Mouse (Mus musculus) mouse embryonic stem cell (cell line): ENCODE results near the gene Lag3.
"Not testable (repeated sequence)": the region's sequence is repeated elsewhere in the genome, so short reads cannot be mapped to it uniquely, and the experiment has no call there.

Experiments
- in situ Hi-C, 2 experiments: fragments of 300-500 bp; cut with MboI; formaldehyde crosslinking; loops; 1 replicate in 1 of 2; 3 replicates in 1 of 2; pipeline ENCODE4 v1.14.3; 2019 to 2020; ENCODE audit warnings: low sequenced_read_pairs in 2 of 2, low pct_unique_long_range_greater_than_20kb in 1 of 2, mixed read lengths in 1 of 2; ENCODE audit not compliant: unreplicated experiment in 1 of 2

Lag3 gene

DNA sequence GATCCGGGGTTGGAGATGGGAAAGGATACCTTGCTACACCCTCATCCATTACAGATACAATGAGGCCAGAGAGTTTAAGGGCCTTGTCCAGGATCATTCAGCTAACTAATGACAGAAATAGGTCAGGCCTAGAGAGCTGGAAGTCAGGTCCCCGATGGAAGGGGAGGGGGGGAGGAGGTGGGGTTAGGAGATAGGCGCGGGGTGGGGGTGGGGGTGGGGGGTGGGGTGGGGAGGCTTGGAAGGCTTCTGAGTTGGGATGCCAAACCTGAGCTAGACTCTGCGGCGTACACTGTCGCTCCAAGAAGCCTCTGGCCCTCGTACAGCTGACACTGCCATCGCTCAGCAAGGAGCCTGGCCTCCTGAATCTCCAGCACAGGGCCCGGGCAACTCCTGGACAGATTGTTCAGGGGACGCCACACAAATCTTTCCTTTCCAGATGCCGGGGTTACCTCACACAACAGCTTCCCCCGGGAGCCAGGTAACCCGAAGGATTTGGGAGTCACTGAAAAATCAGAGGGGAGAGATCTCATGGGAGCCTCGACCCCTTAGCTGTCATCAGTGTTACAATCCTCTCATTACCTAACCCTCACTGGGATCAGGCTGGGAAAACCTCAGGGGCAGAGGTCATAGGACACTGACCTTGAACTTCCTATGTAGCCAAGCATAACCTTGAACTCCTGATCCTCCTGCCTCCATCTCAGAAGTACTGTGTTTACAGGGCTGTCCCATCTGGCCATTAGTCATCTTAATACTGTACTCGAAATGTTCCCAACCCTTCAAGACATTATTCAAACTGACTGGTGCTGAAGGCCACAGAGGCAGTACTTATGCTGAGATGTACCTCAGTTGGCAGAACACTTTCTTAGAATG lies 6.3 kb downstream of the Lag3 start:
- in situ Hi-C loops, result no loop called here

DNA sequence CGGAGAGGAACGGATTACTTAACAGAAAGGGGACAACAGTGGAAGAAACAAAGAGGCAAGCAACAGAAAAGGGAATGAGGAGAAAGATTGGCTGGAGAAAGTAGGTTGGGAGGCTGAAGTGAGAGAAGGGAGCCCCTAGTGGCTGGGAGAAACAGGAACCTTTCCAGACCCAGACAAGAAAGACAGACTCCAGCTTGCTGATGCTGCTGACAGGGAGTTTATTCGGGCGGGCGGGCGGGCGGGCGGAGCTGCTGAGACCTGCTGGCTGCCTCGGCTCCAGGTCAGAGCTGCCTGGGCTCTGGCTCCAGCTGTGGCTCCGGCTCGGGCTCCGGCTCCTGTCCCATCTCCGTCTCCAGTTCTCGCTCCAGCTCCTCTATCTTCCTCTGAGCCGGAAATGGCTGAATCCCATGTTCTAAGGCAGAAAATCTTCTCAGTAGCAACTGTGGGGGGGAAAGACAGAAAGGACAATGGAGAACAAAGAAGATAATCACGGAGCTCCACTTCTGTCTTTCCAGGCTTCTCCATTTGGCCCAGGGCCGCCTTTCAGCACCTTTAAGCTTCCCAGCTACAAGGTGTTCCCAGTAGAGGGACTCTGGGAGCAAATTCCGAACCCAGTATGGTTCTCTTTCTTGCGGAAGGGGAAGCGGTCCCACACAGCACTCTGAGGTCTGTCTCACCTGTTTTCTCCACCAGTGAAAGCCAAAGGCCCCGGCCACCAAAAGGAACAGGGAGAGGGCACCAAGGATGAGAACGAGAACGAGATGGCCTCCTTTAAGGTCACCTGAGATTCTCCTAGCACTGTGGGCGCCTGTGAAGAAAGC lies 7.1 kb downstream of the Lag3 start:
- in situ Hi-C loops, result no loop called here

DNA sequence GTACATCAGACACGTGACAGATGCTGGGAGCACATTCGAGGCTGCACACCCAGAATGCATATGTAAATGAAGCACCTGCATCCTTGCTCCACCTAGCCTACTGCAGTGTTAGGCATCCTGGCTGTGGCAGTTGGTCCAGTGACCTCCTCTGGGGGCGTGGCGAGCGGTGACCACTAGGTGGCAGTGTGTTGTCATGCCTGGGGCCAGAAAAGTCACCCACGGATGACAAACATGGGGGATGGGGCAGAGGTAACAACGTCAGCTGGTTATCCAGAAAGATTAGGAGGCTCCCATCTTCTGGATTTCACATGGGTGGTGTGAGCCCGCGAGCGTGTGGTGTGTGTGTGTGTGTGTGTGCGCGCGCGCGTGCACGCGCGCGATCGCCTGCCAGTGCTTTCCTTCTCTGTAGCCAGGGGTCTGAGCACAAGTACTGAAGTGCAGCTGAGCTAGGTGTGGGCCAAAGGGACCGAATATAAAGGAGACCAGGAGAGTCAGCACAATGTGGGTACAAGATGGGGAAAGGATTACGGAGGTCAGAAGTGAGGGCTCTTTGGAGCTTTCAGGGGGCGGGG lies 7.8 kb downstream of the Lag3 start:
- in situ Hi-C loops, result no loop called here

DNA sequence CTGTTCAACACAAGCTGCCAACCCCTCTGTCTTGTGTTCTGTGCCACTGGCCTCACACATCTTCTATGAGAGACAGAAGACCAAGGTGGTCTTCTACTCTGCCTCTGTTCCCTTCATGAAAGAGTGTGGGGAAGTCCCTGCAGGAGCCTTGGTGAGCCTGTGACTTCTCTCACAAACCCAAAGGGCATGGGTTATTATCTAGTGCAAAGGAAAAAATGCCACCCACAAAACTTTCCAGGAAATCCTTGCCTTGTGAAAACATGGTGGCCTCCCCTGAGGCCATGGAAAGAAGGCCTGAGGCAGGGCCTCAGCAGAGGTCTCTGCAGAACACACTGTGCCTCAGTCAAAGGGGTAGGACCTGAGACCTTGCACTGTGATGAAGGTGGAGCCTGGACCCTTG lies 9.7 kb downstream of the Lag3 start:
- in situ Hi-C loops, result no loop called here

DNA sequence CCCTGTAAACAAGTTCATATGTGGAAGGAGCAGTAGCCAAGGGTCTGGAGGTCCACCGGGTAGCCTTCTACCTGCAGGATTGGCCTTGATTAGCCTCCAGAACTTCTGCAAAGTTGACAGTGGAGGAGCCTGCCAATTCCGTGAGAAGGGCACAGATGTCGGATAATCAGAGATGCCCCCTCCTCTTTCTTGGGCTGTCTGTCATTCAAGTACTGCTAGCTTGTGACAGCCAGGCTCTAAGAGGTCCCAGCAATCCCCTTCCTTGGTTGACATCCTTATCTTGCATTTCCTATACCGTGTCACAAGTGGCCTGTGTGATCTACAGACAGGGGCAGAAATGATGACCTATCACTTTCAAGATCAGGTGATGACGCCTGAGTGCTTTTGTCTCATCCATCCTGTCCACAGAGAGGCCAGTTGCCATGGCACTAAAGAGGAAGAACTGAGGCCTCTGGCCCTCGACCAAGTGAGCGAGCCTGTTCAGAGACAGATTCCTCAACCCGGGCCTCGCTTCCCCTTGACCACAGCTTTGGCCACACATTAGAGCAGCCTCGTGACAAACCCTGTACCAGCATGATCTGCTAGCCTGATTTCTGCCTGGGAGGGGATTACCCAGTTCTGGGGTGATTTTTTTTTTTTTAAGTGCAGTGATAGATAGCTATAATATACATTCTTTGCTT lies 10.6 kb downstream of the Lag3 start:
- in situ Hi-C loops, result no loop called here

DNA sequence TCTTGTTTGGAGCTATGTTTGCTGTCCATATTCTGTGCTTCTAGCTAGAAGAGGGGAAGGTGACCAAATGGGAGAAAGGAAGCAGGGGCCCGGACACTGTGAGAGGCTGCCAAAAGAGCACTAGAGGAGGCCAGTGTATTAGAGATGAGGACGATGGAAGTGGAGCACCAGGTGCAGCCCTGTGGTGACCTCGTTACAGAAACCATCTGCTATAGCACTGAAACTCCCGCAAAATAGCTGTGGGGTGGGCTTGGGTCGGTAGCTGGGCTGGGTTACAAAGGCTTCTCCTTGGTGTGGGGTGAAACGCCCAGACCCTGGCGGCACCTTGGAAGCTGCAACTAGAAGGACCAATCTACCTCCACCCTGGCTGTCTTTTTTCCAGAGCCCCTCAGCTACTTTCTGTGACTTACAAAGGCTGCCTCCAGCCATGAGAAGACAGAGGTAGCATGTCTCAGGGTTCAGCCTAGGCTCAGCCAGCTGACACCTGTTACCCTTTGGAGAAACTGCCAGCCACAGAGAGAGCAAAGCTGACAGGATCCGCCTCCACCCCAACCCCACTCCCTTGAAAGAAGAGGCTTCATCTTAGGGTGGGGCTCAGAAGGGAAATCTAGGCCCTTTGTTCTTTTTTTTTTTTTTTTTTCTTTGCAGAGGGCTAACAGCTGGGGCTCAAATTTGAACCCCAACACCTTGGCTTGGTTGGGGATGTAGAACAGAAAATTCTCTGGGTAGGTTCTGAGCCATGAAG lies 11.3 kb downstream of the Lag3 start:
- in situ Hi-C loops, result no loop called here

DNA sequence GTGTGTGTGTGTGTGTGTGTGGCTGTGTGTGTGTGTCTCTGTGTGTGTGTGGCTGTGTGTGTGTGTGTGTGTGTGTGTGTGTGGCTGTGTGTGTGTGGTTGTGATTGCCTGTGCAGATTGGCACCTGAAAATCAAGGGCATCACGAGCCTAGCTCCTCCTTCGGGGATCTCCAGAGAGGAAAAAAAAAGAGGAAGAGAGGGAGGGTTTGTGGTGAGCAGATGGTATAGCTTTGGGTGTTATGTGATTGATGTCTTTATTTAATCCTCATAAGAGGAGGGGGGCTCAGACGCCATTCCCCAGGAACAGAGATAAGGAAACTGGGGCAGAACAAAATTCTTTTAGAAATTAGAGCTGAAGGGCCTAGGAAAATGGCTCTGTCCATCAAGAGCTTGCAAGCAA lies 13.1 kb downstream of the Lag3 start:
- in situ Hi-C loops, result no loop called here

DNA sequence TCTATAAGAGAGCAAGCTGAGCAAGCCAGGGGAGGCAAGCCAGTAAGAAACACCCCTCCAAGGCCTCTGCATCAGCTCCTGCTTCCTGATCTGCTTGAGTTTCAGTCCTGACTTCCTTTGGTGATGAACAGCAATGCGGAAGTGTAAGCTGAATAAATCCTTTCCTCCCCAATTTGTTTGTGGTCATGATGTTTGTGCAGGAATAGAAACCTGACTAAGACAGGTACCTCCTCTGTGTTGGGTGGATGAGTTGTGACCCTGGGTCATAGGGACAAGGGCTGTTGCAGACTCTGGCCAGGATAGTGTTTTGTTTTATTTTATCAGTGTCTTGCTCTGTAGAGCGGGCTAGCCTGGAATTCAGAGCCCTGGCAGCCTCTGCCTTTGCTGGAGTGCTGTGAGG lies 17.4 kb downstream of the Lag3 start:
- in situ Hi-C loops, result not testable (repeated sequence)

DNA sequence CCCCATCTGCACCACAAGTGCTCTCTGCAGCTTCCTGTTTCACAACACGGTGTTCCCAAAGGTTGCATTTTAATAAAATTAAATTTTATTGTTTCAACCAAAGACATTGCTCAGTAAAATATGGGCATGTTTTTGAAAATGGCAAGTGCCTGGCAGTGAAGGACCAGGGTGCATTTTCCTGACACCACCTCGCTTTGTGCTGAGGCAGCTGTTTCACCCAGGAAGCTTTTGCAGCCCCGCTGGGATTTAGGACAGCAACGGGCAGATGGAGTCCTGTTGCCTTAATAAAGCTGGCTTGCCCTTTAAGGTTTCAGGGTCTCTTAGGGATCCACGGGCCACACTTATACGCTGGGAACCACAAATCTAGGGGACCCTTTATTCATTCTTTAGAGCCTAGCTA lies 20.5 kb downstream of the Lag3 start:
- in situ Hi-C loops, result no loop called here

DNA sequence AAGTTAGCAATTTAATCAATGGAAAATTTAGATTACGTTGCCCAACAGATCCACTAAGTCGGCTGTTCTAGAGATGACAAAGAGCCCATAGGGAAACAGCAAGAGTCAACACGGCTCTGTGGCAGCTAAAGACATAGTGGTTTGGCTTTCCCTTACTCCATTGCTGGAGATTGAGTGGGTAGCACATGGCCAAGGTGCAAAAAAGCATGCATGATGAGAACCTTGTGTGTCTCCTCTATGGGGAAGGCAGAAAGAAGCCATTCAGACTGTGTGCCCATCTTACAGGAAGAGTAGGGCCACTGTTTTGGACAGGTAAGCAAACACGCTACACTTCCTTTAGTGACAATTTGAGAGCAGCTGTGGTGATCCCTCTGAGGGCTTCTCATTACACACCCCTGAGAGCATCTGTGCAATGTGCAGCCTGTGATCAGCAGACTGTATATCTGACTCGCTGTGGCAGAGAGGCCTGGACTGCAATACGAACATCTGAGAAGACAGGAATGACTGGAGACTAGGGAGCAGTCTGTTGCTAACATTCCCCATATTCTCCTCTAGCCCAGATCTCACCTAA lies 22.9 kb downstream of the Lag3 start:
- in situ Hi-C loops, result no loop called here

DNA sequence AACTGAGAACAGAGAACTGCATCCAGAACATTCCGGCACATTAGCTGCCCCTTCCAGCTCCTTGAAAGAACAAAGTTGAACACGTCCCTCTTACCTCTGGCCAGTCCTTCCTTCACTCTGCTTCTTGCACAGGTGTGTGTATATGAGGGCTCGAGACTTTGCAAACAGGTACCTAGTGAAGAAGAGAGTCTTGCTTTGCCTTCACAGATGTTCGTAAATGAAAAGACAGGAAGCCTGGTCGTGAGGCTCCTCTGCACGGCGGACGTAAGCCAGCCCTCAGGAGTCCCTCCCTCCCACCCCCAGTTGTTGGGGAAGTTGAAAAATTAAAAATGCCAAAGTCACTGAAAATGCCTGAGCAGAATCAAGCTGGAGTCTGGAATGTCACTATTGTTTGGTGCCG lies 23.5 kb downstream of the Lag3 start, which contains the start of gene Cd4:
TSS of gene Cd4 (minus strand) at position 236 of the 400 bp plus-strand sequence.
- in situ Hi-C loops, result no loop called here

DNA sequence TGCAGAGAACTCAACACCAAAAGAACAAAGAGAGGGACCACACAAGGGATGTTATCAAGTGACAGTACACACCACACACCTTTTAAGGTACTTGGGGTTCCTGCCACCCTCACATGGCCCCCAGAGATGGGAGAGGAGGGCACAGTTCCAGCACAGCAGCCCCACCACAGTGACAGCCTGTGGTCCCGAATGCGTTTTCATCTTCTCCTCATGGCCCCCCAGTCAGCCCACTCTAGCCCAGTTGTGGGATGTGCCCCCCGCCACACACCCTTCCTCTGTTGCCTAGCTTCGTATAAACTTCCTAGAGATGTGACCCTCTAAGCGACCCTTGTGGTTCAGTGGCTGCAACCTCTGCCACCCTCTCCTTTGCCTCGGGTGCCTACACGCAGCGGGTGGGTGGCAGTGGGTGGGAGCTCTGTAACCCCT lies 25.5 kb downstream of the Lag3 start:
- in situ Hi-C loops, result no loop called here

DNA sequence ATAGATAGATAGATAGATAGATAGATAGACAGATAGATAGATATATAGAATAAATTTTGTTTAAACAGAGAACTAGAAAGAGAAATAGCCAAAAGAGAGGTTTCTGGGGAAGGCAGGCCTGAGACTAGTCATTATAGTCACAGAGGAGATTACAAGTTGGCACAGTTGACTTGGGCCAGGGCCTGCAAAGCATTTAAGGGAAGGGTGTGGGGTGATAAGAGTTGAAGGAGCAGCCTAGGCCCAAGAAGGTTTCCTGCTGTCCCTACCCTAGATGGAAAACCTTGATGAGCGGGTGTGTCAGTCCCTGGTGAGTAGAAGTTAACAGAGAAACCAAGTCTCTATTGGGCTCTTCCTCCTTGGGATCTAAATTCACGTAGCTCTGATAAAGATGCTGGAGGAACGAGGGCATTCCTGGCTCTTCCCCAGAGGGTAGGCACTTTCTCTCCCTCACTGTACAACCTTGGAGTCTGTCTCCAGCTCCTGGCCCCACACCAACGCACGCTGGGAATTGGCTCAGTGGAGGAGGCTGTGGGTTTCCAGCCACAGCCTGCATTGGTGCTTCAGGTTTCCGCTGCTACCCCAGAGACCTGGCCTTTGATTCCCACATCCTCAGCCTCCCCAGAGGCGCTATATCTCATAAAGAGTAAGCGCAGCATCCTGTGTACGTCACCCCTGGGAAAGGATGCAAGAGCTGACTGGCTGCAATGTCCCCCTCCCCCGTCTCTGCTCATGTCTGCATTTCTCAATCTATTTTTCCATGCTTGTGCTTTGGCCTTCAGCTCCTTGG lies 26.6 kb downstream of the Lag3 start:
- in situ Hi-C loops, result no loop called here

DNA sequence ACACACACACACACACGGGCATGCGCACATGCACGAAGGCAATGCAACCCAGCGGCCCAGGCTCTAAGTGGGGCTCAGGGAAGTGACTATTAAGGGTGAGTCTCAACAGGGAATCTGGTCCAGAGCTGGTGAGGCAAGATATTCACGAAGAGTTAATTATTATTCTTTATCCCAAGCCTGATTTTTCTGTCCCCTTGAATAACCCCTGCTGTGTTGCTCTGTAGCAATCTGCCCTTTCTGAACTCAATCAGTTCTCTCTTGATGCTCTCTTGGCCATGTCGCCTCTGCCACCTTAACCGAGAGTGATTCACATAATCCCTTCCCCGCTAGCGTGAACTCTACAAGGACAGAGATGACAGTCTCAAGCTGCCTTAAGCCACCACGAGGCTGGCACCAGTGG lies 28.2 kb downstream of the Lag3 start:
- in situ Hi-C loops, result no loop called here

DNA sequence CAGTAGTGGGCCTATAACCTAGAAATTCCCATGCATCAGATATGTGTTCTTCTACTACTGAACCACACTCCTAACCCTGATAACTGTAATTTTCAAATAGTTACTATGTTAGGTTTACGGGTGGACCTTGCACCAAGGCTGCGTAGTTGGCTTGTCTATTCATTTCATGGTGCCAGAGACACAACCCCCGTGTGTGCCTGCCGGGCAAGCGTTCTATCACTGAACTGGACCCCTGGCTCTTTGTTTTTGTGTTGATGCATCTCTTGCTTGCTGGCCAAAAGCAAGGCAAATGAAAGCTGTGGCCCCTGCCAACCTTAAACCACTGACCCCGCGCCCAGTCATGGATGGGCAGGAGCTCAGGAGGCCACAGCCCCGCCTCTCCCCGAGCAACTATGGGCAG lies 29.7 kb downstream of the Lag3 start:
- in situ Hi-C loops, result no loop called here

DNA sequence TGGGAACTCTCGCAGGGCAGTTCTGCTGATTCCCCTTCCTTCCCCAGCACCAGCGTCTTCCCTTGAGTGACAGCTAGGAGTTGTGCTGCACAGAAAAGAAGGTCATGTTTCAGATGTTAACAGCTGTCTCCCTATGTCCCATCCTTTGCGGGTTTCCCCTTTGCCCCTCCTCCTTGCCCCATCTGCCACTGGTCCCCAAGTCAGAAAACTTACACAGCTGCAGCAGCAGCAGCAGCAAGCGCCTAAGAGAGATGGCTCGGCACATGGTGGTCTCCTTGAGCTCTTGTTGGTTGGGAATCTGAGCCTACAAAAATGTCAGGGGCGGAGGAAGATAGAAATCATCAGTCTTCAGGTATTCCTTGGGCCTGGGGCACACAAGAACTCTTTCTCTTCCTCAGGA lies 32.1 kb downstream of the Lag3 start:
- in situ Hi-C loops, result no loop called here

DNA sequence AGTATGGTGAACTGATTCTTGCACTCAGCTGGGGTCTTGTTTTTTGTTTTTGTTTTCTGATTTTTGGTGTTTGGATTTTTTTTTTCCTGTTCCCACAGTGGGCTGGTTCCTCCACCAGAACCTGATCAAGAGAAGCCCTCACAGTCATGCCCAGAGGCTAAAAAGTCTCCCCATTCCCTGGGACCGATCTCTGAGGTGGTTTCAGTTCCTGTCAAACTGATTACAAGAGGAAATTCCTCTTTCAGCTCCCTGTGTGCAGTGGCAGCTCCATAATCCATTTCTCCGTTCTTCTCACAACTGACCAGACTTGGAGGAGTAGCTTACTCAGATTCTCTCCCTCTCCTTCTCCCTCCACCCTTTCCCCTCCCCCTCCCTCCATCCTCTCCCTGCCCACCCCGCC lies 37.2 kb downstream of the Lag3 start:
- in situ Hi-C loops, result no loop called here
